ENCODE assay signal across 8 mouse cellular contexts in genomic region chr11:118418442-118418833, GRCm38 (mm10). TPM values are rescaled to one million over a fixed set of nuclear protein-coding genes. Genes with fewer than 3 reads are reported as not detected.
DNase-seq lines count a peak whose midpoint lies in the region; ATAC-seq and TF ChIP-seq lines count a peak whose summit lies in the region.

No protein-coding gene starts in this region.

- DNase-seq in kidney, postnatal 4 days: no peak
- DNase-seq in hindbrain, postnatal 0 days (ENCODE audit: low spot score): no peak
- no peak for DNase-seq in c-Kit-positive CD71-positive TER-119-positive erythroid progenitor cells, embryonic 14.5 days (ENCODE audit: low spot score)
- DNase-seq in cerebellum, adult 8-10 months: no peak
- DNase-seq in spleen, postnatal 14 days (ENCODE audit: low spot score in 2 of 2): no peak

- H3K27ac ChIP-seq in kidney, embryonic 14.5 days (ENCODE audit: low read depth, low read length): no peak overlapping the region; the same call in 1 of the 2 replicates
- peak overlapping the region; percentile 78 for H3K27ac ChIP-seq in brown adipose tissue, adult 24 weeks (replicated peaks; ENCODE audit: low read depth, low read length)
- peak overlapping the region; percentile 81 for H3K27ac ChIP-seq in hindbrain, postnatal 0 days
- H3K27ac ChIP-seq in midbrain, embryonic 16.5 days (ENCODE audit: low read length): peak overlapping the region; percentile 78

- no peak for ATAC-seq in kidney, embryonic 14.5 days (ENCODE audit: low FRiP score, low TSS enrichment)
- ATAC-seq in hindbrain, postnatal 0 days: no peak; the same call in 1 of the 2 replicates
- ATAC-seq in midbrain, embryonic 16.5 days: peak; percentile 60

- no peaks in the 10 kb centered on the region for H3K9me3 ChIP-seq in kidney, embryonic 14.5 days (ENCODE audit: control insufficient read depth, low read length)
- H3K9me3 ChIP-seq in hindbrain, postnatal 0 days (ENCODE audit: low read length): no peaks in the 10 kb centered on the region
- H3K9me3 ChIP-seq in midbrain, embryonic 16.5 days (replicated peaks; ENCODE audit: control insufficient read depth, low read length, poor library complexity, severe bottlenecking): no peaks in the 10 kb centered on the region

- TF ChIP-seq CTCF in hindbrain, postnatal 0 days (IDR thresholded peaks at IDR 0.05; ENCODE audit: low read depth): no peak

- peaks cover 12% of the 10 kb centered on the region for H3K4me1 ChIP-seq in kidney, embryonic 14.5 days (ENCODE audit: control insufficient read depth, insufficient read depth, low read length)
- H3K4me1 ChIP-seq in brown adipose tissue, adult 24 weeks (ENCODE audit: control insufficient read depth, insufficient read depth, insufficient read length, low read length): peaks cover 38% of the 10 kb centered on the region
- H3K4me1 ChIP-seq in hindbrain, postnatal 0 days (ENCODE audit: insufficient read depth, low read length): peaks cover 14% of the 10 kb centered on the region
- peaks cover 28% of the 10 kb centered on the region for H3K4me1 ChIP-seq in midbrain, embryonic 16.5 days (ENCODE audit: control insufficient read depth, insufficient read depth, low read length)

- no peaks in the 10 kb centered on the region for H3K27me3 ChIP-seq in kidney, embryonic 14.5 days (ENCODE audit: control insufficient read depth, insufficient read depth, low read length)
- no peaks in the 10 kb centered on the region for H3K27me3 ChIP-seq in hindbrain, postnatal 0 days (ENCODE audit: insufficient read depth, low read length)
- H3K27me3 ChIP-seq in midbrain, embryonic 16.5 days (ENCODE audit: control insufficient read depth, insufficient read depth, low read depth, low read length): no peaks in the 10 kb centered on the region

- H3K4me3 ChIP-seq in kidney, embryonic 14.5 days (ENCODE audit: low read length): peak overlapping the region; percentile 78
- H3K4me3 ChIP-seq in brown adipose tissue, adult 24 weeks (ENCODE audit: insufficient read depth, low read depth, low read length): peak overlapping the region; percentile 77
- H3K4me3 ChIP-seq in hindbrain, postnatal 0 days (ENCODE audit: low read length): peak overlapping the region; percentile 93
- peak overlapping the region; percentile 93 for H3K4me3 ChIP-seq in midbrain, embryonic 16.5 days (ENCODE audit: low read depth, low read length)

- 6% methylated on average over 12 of the region's 12 CpGs for WGBS in kidney, embryonic 14.5 days
- 3% methylated on average over 12 of the region's 12 CpGs for WGBS in hindbrain, postnatal 0 days
- WGBS in midbrain, embryonic 16.5 days: 4% methylated on average over 12 of the region's 12 CpGs

- H3K9ac ChIP-seq in kidney, embryonic 14.5 days (ENCODE audit: low read depth, low read length): peak overlapping the region; percentile 89
- peak overlapping the region; percentile 95 for H3K9ac ChIP-seq in hindbrain, postnatal 0 days (replicated peaks; ENCODE audit: low read length)
- peak overlapping the region; percentile 94 for H3K9ac ChIP-seq in midbrain, embryonic 16.5 days (ENCODE audit: low read depth, low read length)

- peak overlapping the region; percentile 66 for H3K4me2 ChIP-seq in kidney, embryonic 14.5 days (replicated peaks; ENCODE audit: low read depth, low read length)
- peak overlapping the region; percentile 98 for H3K4me2 ChIP-seq in hindbrain, postnatal 0 days (ENCODE audit: low read depth, low read length)
- H3K4me2 ChIP-seq in midbrain, embryonic 16.5 days (ENCODE audit: low read length): peak overlapping the region; percentile 96

- H3K36me3 ChIP-seq in kidney, embryonic 14.5 days (ENCODE audit: control insufficient read depth, insufficient read depth, low read length): peaks cover 16% of the 10 kb centered on the region
- no peaks in the 10 kb centered on the region for H3K36me3 ChIP-seq in hindbrain, postnatal 0 days (ENCODE audit: insufficient read depth, low read length)
- no peaks in the 10 kb centered on the region for H3K36me3 ChIP-seq in midbrain, embryonic 16.5 days (ENCODE audit: control insufficient read depth, insufficient read depth, low read length)

RNA-seq across cellular contexts. Expression of gene Cant1, which starts 0.4 kb away (rescaled TPM):
- polyA plus RNA-seq in kidney, embryonic 14.5 days (2014; fragmentation: Nextera tagmentation; extraction: Ambion mirVana): 19.0 and 24.1 TPM in 2 replicates
- 11.4 and 12.1 TPM in 2 replicates for polyA plus RNA-seq in brown adipose tissue, adult 24 weeks (2012; ENCODE audit: insufficient read depth, insufficient read length, missing spikeins)
- 47.9 and 51.7 TPM in 2 replicates for total RNA-seq in hindbrain, postnatal 0 days (2014; rRNA removed)
- 24.7 and 25.8 TPM in 2 replicates for polyA plus RNA-seq in hindbrain, postnatal 0 days (2015; fragmentation: Nextera tagmentation; extraction: Ambion mirVana)
- polyA plus RNA-seq in midbrain, embryonic 16.5 days (2015; fragmentation: Nextera tagmentation; extraction: Ambion mirVana): 24.9 and 27.8 TPM in 2 replicates

RNA-seq across cellular contexts. Expression of gene C1qtnf1, which starts 9.6 kb away (rescaled TPM):
- polyA plus RNA-seq in kidney, embryonic 14.5 days (2014; fragmentation: Nextera tagmentation; extraction: Ambion mirVana): 2.8 and 4.0 TPM in 2 replicates
- polyA plus RNA-seq in brown adipose tissue, adult 24 weeks (2012; ENCODE audit: insufficient read depth, insufficient read length, missing spikeins): 9.1 and 14.7 TPM in 2 replicates
- total RNA-seq in hindbrain, postnatal 0 days (2014; rRNA removed): 5.4 TPM in 2 replicates
- polyA plus RNA-seq in hindbrain, postnatal 0 days (2015; fragmentation: Nextera tagmentation; extraction: Ambion mirVana): 3.5 and 4.3 TPM in 2 replicates
- 4.1 and 4.2 TPM in 2 replicates for polyA plus RNA-seq in midbrain, embryonic 16.5 days (2015; fragmentation: Nextera tagmentation; extraction: Ambion mirVana)

RNA-seq across cellular contexts. Expression of gene Lgals3bp, which starts 16.5 kb away (rescaled TPM):
- 11.8 and 13.0 TPM in 2 replicates for polyA plus RNA-seq in kidney, embryonic 14.5 days (2014; fragmentation: Nextera tagmentation; extraction: Ambion mirVana)
- polyA plus RNA-seq in brown adipose tissue, adult 24 weeks (2012; ENCODE audit: insufficient read depth, insufficient read length, missing spikeins): 86.8 and 88.8 TPM in 2 replicates
- 25.5 and 30.6 TPM in 2 replicates for total RNA-seq in hindbrain, postnatal 0 days (2014; rRNA removed)
- polyA plus RNA-seq in hindbrain, postnatal 0 days (2015; fragmentation: Nextera tagmentation; extraction: Ambion mirVana): 15.4 and 18.5 TPM in 2 replicates
- 3.8 and 4.4 TPM in 2 replicates for polyA plus RNA-seq in midbrain, embryonic 16.5 days (2015; fragmentation: Nextera tagmentation; extraction: Ambion mirVana)

RNA-seq across cellular contexts. Expression of gene Engase, which starts 58.2 kb away (rescaled TPM):
- 3.9 and 9.7 TPM in 2 replicates for polyA plus RNA-seq in kidney, embryonic 14.5 days (2014; fragmentation: Nextera tagmentation; extraction: Ambion mirVana)
- polyA plus RNA-seq in brown adipose tissue, adult 24 weeks (2012; ENCODE audit: insufficient read depth, insufficient read length, missing spikeins): 4.1 and 8.7 TPM in 2 replicates
- 9.0 and 20.7 TPM in 2 replicates for total RNA-seq in hindbrain, postnatal 0 days (2014; rRNA removed)
- 6.5 and 7.0 TPM in 2 replicates for polyA plus RNA-seq in hindbrain, postnatal 0 days (2015; fragmentation: Nextera tagmentation; extraction: Ambion mirVana)
- polyA plus RNA-seq in midbrain, embryonic 16.5 days (2015; fragmentation: Nextera tagmentation; extraction: Ambion mirVana): 5.5 and 5.9 TPM in 2 replicates
